ENCODE assay signal across 1 mouse cellular context in the genomic region with DNA sequence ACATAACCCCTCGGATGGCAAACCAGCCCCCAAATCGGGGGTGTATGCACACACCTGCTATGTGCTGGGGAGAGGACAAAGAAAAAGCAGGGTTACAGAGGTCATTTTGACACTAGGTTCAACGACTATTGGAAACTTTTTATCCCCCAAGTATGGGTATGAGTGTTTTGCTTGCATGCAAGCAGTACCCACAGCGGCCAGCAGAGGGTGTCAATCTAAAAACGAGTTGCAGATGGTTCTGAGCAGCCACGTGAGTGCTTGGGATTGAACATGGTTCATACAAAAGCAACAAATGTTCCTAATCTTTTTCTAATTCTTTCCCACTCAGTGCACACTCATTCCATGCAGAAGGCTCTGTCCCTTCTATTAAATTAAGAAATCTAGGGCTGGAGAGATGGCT.
A peak's percentile ranks its signal among the peaks of the same experiment; 100 is the strongest.
TF ChIP-seq lines count a peak whose summit lies in the region.

No protein-coding gene starts in this region.

TF ChIP-seq in CH12.LX, 34 proteins besides CTCF, POLR2A, EP300 and RAD21 (continued from another document):
- TF ChIP-seq ZKSCAN1 (IDR thresholded peaks at IDR 0.05; ENCODE audit: borderline replicate concordance, low read depth, low read length) (no peak), MAZ (IDR thresholded peaks at IDR 0.05; ENCODE audit: low read depth, low read length) (no peak), MYC (IDR thresholded peaks at IDR 0.05; ENCODE audit: low read depth, low read length) (peak; percentile 98), USF1 (IDR thresholded peaks at IDR 0.05; ENCODE audit: low read depth, low read length) (peak; percentile 43), POLR2AphosphoS2 (IDR thresholded peaks at IDR 0.05; ENCODE audit: low read depth, low read length) (no peak), ZMIZ1 (IDR thresholded peaks at IDR 0.05; ENCODE audit: low read depth, low read length) (no peak), JUND (conservative IDR thresholded peaks at IDR 0.05; ENCODE audit: low read depth, low read length) (peak; percentile 61; the same call in 1 of the 2 replicates), ETS1 (conservative IDR thresholded peaks at IDR 0.05; ENCODE audit: low read depth, low read length) (no peak), NELFE (IDR thresholded peaks at IDR 0.05; ENCODE audit: low read depth, low read length) (peak; percentile 42; the same call in 1 of the 2 replicates), BHLHE40 (IDR thresholded peaks at IDR 0.05; ENCODE audit: low read depth, low read length) (peak; percentile 84), TCF12 (IDR thresholded peaks at IDR 0.05; ENCODE audit: low read depth, low read length) (no peak), MAX (IDR thresholded peaks at IDR 0.05; ENCODE audit: low read length) (peak; percentile 92)
